Mouse (Mus musculus): ENCODE results near the gene Cog2.

Gene Cog2

DNA sequence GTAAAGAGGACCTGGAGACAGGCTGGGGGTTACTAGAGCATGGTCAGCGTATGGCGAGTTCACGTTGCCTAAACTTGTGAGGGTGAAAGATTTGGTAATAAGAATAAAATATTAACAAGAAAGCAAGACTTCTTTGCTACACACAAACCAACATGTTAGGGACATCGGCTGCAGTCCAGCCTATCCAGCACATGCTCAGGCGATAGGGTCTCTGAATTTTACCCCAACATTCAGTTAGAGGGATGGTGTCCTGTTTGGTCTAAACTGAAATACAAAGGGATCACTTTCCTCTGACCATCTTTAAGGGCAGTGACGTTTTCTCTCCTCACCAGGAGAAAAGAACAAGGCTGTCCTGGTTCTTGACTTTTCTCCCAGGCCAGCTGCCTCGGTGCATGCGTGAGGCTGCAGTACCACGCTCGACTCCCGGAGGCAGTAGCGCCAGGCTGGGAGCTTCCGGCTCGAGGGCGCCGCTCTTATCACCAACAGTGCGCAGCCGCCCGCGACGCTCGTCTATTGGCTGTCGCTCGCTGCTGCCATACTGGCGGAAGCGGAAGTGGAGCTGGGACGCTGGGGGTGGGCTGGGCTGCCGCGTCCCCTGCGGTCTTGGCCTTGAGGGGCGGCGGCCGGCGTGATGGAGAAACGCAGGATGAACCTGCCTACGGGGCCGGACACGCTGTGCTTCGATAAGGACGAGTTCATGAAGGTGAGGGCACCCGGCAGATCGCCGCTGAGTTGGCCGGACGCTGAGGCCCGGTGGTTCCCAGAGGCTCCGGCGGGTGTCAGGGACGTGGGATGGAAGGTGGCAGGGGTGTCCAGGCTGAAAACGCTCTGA, at the start of gene Cog2:
TSS of gene Cog2 (plus strand) at position 519 of the 832 bp plus-strand sequence.
- peak; percentile 91 for DNase-seq (ENCODE audit: low spot score)

DNA sequence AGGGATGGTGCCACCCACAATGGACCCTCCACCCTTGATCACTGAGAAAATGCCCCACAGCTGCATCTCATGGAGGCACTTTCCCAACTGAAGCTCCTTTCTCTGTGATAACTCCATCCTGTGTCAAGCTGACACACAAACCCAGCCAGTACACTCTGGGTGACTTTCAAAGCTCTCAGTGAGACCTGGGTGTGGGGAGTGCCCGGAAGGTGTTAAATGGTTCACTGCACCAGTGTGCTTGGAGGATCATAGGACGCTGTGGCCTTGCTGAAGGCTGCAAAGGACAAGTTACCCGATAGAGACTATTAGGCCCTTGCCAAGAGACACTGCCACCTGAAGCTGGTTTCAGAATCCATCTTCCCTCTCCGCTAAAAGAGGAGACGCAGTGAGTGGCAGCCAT, 44.9 kb upstream of the Cog2 start:
- DNase-seq (ENCODE audit: low spot score) = no peak

DNA sequence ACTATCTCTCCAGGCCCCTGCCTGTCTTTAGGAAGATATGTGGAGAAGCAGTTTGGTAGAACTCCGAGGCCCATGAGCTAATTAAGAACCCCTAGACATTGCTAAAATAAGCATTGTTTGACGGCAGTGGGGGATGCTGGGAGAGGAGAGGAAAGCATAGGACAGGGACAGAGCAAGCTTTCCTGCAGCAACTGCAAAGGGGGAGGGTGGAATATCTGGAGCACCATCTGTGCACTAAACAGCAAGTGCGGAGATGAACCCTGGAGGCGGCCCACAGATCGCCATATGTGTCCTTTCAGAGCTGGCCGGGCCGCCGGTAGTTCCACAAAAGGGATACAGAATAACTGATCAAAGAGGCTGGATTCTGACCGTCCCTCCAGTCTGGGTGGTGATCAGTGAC, 43.9 kb upstream of the Cog2 start:
- DNase-seq (ENCODE audit: low spot score) = no peak

DNA sequence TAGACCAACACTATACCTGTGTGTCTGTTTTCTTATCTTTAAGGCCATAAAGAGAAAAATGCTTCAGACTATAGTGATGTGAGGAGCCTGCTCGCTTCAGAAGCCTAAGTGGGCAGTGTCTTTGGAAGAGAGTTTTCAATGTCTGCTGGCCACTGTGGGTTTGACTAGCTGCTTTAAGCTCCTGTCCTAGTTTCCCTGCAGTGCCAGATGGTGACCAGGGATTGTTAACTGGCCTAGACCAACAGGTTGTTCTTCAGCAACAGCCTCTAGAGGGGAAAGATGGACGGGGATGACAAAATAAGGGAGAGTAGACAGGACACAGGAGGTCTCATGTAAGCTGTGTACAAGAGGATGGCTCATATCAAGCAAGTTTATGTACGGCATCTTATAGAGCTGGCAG, 41.3 kb upstream of the Cog2 start:
- DNase-seq (ENCODE audit: low spot score) = no peak

DNA sequence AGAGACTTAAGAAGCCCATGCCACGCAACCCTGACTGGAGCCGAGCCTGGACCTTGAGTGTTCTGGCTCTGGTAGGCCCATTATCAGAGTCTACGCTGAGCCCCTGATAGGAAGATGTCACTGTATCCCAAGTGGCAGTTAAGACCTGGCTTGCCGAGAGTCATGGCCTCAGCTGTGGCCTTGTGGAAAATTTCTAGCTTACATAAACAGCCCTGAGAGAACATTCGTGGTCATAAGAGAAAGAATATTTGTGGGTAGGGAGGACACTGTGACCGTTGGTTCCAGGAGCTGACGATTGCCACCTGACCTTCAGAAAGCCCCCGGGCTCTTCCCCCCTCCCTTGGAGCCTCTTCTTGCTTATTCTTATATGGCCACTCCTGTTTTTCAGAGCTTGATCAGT, 40.2 kb upstream of the Cog2 start:
- DNase-seq (ENCODE audit: low spot score) = no peak

DNA sequence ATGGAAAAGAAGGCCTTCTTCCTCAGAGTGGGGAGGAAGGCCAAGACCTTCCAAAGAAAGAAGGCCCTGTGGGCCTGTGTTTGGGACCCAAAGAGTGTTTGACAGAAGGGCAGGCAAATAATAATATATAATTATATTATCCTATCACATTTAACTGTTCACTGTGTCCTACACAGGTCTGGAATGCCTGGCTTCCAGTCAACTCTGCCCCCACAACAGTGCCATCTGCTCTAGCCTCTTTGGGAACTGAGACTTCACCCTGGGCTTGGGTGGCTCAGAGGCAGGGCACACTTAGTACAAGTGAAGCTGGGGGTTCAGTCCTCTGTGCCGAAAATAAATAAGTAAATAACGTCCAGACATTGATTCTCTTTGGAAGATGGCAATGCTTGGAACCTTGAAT, 37.8 kb upstream of the Cog2 start:
- DNase-seq (ENCODE audit: low spot score) = no peak

DNA sequence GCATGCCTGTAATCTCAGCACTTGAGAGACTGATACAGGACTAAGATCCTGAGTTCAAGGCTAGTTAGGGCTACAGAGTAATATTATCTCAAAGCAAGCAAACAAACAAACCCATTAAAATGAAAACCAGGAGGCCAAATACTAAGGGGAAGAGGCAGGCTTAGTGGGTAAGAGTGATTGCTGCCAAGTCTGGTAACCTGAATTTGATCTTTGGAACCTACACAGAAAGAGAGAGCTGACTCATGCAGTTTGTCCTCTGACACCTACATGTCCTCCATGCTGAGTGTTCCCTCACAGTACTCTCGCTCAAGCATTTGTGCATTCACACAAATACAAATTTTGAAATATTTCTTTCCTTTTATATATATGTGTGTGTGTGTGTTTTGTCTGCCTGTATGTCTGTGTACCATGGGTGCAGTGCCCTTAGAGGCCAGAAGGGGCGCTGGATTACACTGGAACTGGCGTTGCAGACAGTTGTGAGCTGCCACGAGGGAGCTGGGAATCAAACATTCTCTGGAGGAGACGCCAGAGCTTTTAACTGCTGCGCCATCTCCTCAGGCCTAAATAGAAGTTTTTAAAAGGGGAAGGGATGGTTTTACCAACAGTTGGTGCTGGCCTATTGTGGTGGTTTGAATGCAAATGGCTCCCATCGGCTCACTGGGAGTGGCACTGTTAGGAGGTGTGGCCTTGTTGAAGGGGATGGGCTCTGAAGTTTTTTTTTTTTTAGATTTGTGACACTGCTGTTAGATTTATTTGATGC, 37.0 kb upstream of the Cog2 start:
- no peak for DNase-seq (ENCODE audit: low spot score)

DNA sequence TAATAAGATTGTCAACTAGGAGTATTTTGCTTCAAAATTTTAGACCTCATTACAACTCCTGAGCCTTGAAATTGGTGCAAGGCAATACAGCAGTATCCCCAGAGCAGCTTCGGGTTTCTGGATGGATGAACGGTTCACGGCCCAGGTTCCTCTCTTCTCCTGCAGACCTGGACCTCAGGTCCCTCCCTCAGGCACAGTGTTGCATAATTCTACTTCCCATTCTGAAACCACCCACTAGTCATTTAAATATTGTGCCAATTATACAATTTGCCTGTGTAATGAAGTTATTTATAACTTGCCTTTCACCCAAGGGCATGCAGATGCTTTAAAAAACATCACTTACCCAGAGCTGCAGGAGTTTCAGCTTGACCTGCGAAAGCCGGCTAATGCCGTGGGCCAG, 31.3 kb upstream of the Cog2 start:
- DNase-seq (ENCODE audit: low spot score) = no peak

DNA sequence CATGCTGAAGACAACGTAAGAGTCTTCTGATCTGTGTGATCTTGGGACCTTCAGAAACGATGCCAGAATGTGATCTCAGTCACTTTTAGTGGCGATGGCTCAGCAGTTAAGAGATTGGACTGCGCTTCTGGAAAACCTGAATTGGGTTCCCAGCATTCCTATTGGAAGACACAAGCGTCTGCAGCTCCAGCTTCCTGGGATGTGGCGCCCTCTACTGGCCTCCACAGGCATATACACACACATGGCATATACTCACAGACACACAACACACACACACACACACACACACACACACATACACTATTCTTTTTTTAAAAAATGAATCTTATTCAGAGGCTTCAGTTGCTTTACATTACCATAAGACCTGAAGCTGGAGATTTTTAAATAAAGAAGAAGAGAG, 30.8 kb upstream of the Cog2 start:
- no peak for DNase-seq (ENCODE audit: low spot score)

DNA sequence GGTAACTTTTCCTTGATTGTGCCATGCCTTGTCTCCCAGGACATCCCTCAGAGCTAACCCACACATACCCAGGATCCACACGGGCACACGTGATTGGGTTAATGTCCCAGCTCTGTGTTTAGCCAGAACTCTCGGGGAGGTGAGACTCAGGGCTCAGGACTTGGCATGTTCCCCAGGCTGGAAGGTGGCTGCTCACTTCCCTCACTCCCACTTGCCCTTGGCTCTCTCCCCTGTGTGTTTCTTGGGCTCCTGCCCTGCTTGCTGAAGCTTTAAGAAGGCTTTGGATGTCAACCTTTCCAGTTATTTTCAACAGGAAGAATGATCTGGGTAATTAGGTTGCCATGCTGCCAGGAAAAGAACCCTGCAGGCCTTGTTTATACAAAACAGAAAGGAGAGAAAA, 26.2 kb upstream of the Cog2 start:
- DNase-seq (ENCODE audit: low spot score) = peak; percentile 12

DNA sequence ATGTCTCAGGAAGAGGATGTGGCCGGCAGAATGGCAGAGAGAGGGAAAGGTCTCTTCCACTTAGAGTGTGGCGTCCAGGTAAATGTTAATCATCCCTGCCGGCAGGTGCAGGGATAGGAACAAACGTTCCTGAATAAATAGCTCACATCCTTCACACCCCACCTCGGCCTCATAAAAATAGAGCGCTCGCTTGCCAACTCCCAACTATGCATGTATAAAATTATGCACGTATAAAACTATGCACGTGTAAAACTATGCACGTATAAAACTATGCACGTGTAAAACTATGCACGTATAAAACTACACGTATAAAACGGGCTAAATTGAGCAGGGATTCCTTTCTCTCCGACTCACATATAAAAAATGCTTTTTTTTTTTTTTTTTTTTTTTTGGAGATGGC, 25.6 kb upstream of the Cog2 start:
- no peak for DNase-seq (ENCODE audit: low spot score)

DNA sequence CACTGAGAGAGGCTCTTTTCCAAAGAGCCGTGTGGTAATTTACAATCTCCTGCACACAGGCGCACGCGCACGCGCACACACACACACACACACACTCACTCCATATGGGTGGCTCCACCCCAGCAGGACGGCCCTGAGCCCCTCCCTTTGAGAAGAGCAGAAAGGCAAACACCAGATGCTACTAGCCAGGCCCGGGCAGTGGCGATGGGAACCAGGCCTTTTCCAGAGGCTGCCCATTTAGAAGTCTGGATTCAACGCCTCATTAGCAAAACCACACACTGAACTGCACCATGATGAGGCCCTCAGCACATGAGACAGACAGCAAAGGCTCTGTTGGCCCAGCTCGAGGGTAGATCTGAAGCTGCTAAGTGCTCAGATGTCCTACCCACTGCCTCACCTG, 24.9 kb upstream of the Cog2 start:
- no peak for DNase-seq (ENCODE audit: low spot score)

DNA sequence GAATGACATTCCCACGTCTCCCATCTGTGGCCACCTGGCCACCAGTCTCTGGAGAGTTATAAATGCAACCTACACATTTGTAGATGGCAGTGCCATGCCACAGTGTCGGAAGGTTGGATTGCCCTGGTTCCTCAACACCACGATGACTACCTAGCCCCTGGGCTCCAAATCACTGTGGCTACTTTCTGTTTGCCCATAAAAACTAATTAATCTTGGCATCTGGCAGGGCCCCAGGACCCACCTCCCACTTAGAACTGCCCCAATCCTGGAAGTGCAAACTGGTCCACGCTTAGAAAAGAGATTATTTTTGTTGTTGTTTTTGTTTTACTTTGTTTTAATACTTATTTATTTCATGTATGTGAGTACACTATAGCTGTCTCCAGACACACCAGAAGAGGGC, 24.3 kb upstream of the Cog2 start:
- no peak for DNase-seq (ENCODE audit: low spot score)

DNA sequence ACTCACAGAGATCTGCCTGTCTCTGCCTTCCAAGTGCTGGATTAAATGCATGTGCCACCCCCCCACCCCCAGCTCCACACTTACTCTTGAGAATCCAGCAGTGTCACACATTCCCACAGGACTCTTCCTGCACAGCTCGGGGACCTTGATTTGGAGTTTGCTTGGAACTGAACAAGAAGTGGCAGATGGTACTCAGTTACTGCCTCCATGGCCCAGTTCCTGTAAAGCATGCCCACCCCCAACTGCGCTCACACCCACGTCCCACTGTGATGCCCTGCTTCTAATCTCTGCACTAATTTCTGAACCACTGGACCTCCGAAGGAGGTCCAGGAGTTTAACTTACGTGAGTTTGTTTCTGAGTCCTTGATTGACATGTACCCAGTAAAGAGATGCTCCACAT, 23.7 kb upstream of the Cog2 start:
- DNase-seq (ENCODE audit: low spot score) = no peak

DNA sequence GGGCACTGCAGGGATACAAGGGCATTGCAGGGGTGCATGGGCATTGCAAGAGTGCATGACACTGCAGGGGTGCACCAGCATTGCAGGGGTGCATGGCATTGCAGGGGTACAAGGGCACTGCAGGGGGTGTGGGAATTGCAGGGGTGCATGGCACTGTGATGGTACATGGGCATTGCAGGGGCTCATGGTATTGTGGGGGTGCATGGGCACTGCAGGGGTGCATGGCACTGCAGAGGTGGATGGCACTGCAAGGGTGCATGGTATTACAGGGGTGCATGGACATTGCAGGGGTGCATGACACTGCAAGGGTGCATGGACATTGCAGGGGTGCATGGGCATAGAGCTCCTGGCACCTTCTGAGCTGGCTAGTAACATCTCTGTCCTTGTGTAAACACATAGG, 22.2 kb upstream of the Cog2 start:
- DNase-seq (ENCODE audit: low spot score) = no peak

DNA sequence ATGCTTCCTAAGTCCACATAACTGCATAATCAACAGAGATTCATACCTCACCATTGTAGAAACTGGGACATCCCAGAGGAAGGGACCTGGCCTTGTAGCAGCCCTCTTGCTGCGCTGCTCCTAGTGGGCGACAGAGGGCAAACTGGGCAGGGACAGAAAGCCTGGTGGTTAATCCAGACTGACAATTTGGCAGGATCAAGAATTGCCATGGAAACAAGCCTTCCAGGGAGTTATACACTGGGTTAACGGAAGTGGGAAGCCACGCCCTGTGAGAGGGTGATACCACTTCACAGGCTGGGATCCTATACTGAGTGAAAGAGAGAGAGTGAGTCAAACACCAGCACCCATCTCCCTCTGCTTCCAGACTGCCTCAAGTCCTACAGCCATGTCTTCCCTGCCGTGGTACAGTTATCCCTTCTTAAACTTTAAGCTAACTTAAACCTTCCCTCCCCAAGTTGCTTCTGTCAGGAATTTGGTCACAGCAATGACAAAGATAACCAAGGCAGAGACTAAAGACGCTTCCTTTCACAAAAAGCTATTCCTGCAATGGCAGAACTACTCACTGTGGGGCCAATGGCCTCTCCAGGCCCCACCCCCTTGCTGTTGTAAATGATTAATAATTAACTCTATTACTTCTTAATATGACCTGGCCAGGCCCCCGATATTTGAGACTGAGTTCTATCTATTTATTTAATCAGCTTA, 21.2 kb upstream of the Cog2 start:
- DNase-seq (ENCODE audit: low spot score) = no peak

DNA sequence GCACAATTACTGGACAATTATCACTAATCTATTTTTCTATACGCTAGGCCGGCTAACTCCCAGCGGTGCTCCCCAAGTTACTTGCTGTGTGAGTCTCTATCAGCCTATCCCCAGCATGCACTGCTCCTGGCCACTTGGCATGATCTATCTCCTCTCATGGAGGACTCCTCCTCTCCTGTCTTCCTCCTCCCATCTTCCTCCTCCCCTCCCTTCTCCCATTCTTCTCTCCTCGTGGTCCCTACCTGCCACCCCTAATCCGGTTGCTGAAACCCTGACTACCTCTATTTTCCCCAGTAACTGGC, 20.7 kb upstream of the Cog2 start:
- no peak for DNase-seq (ENCODE audit: low spot score)

DNA sequence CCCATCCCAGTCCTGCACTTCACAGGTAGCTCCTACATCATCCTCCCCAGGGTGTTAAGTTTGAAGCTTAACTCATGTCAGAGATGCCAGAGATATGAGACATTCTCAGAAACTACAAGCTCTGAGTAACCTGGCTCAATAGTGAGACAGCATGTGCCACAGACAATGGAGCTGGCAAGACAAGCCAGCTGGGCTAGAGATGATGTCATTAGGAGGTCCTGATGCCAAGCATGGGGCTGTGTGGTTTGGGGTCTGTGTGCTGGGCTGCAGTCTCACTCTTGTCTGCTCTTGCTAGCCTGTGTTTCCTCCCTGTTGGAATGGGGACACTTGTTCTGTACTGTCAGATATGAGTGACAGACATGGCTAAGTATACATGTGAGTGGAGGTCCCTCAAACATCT, 14.9 kb upstream of the Cog2 start:
- DNase-seq (ENCODE audit: low spot score) = no peak

DNA sequence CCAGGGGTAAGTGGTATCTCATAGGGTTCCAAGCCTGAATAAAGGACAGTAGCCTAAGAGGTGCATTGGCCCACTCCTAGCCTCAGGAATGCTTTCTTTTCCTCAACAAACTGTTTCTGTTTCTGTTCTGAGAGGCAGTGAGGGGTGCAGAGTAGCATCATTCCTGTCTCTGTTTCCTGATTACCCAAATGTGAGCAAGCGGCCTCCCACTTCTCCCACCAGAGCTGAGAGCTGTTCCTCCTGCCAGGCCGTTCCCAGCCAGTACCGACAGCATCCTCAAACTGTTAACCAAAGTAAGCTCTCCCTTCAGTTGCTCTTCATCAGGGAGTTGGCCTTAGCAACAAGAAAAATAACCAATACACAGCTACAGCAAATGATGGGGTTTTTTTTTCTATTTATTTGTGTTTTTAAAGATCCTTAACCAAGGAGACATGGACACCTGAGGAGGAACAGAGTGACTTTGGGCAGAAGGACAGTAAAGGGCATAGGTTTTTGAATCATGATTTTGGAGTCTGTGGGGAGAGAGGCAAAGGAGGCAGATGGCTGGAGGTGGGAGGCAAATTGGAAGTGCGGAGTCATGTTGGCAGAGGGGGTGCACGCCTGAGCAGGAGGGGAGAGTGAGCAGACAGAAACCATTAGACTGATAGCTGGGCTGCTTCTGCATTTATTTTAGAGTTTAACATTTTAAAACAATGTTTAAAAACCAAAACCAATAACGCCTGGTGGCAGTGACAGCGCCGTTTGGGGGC, 12.8 kb upstream of the Cog2 start:
- DNase-seq (ENCODE audit: low spot score) = no peak

DNA sequence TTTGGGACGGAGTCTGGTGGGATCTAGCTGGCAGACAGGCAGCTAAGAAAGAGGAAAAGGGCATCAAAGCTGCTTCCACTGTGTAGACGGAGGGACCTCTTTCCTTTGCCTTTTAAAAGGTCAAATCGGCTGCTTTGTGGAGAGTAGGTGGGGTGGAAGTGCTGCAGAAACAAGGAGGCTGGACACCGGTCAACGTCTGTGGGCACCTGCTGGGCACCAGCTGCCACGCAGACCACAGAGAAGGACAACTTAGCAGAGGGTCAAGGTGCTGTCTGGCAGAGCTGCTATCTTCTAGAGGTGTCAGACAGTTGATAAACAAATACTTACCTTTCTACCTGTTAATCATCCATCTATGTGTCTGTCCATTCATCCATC, 12.3 kb upstream of the Cog2 start:
- no peak for DNase-seq (ENCODE audit: low spot score)

DNA sequence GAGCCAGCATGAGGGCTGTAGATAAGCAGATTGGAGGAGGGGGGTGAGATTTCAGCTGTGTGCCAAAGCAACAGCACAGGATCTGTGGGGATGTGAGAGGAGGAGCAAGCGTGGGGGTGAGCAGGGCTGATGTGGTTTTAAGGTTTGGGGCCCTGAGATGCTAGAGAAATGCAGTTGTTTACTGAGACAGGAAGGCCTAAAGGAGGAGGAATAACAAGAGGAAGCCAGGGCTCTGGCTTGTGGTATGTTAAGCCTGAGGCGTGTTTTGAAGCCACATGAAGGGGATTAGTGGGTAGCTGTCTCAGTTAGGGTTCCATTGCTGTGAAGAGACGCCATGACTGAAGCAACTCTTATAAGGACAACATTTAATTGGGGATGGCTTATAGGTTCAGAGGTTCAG, 11.4 kb upstream of the Cog2 start:
- no peak for DNase-seq (ENCODE audit: low spot score)

DNA sequence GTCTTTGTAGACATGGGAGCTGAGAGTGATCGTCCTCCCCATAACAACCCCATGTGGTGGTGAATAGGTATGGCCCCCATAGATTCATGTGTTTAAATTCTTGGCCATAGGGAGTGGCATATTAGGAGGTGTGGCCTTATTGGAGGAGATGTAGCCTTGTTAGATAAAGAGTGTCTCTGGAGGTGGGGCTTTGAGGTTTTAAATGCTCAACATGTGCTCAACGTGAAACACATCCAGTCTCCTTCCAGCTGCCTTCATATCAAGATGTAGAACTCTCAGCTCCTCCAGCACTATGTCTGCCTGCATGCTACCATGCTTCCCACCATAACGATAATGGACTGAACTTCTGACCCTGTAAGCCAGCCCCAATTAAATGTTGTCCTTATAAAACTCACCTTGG, 4.5 kb upstream of the Cog2 start:
- no peak for DNase-seq (ENCODE audit: low spot score)

DNA sequence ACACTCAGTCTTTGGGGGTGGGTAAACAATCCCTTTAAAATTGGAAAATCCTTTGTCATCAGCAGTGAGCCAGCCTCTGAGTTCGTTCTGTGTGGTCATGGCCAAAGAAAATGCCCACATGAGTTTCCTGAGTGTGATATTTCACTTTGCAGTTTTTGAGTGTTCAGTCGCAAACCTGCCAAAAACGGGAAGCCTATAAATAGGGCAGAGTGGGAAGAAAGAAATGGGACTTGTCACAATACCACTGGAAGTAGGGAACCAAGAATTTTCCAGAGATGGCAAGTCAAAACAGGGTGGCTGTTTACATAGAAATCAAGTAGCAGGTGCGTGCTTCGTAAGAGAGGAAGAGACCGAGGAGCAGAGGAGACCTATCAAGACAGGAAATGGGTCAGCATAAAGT, 4.0 kb upstream of the Cog2 start:
- DNase-seq (ENCODE audit: low spot score) = no peak
